Mouse (Mus musculus) intestine, postnatal 0 days (tissue): ENCODE measurements at regions not wholly inside any gene's neighbourhood (a gene's known extent, or its start where the extent isn't known, plus 50 kb on each side); places are given as distances from the start of the nearest gene placed in this dataset.

ENCODE experiments used
- ATAC-seq: fragments of 200-750 bp; cut with Nextera tagmentation; 2 replicates; pipeline ENCODE4 v1.8.0; 2017; ENCODE audit warnings: mild to moderate bottlenecking, moderate TSS enrichment, moderate library complexity
- H3K27ac ChIP-seq: fragments of 300-500 bp; sonication (generic); 2 replicates; pipeline ENCODE4 v1.5.1; 2014; ENCODE audit warnings: mild to moderate bottlenecking, low read depth, low read length, moderate library complexity
- H3K27me3 ChIP-seq: fragments of 300-500 bp; sonication (generic); replicated peaks from 2 replicates; pipeline ENCODE4 v1.6.1; 2014; ENCODE audit warnings: low read length, mixed read lengths; ENCODE audit not compliant: control insufficient read depth, insufficient read depth
- H3K36me3 ChIP-seq: fragments of 300-500 bp; sonication (generic); 2 replicates; pipeline ENCODE4 v1.6.1; 2014; ENCODE audit warnings: mild to moderate bottlenecking, moderate library complexity; ENCODE audit not compliant: control insufficient read depth, insufficient read depth
- H3K4me1 ChIP-seq: fragments of 300-500 bp; sonication (generic); replicated peaks from 2 replicates; pipeline ENCODE4 v1.6.1; 2014; ENCODE audit warnings: antibody characterized with exemption, low read length, mixed read lengths; ENCODE audit not compliant: control insufficient read depth, insufficient read depth
- H3K4me2 ChIP-seq: fragments of 300-500 bp; sonication (generic); replicated peaks from 2 replicates; pipeline ENCODE4 v1.6.1; 2014; ENCODE audit warnings: low read depth, mild to moderate bottlenecking, moderate library complexity
- H3K4me3 ChIP-seq: fragments of 300-500 bp; sonication (generic); 2 replicates; pipeline ENCODE4 v1.5.1; 2014; ENCODE audit warnings: low read depth, low read length
- H3K9ac ChIP-seq: fragments of 300-500 bp; sonication (generic); 2 replicates; pipeline ENCODE4 v1.6.1; 2014; ENCODE audit warnings: mild to moderate bottlenecking, low read depth, low read length
- H3K9me3 ChIP-seq: fragments of 300-500 bp; sonication (generic); 2 replicates; pipeline ENCODE4 v1.6.1; 2016; ENCODE audit warnings: mixed run types; ENCODE audit not compliant: control insufficient read depth
- CTCF ChIP-seq: sonication (generic); IDR thresholded peaks from 2 replicates; pipeline ENCODE4 v1.5.1; 2016; ENCODE audit warnings: low read depth, mild to moderate bottlenecking, control low read depth, antibody characterized with exemption, moderate library complexity
- WGBS: fragments of 180-500 bp; shearing (Covaris S2); extraction: QIAGEN DNeasy Blood & Tissue Kit; methylation state at CpG from one replicate; pipeline ENCODE4 v1.1.7; 2014; 5-methylcytosine and 5-hydroxymethylcytosine counted together

GRCm38 (mm10) chr5:112042236-112042635 lies 210.1 kb downstream of the Cryba4 start:
- H3K4me1 ChIP-seq = no peaks in the 10 kb centered on the region
- H3K9ac ChIP-seq = no peak overlapping the region
- H3K4me3 ChIP-seq = no peak overlapping the region
- H3K9me3 ChIP-seq = no peaks in the 10 kb centered on the region
- H3K4me2 ChIP-seq = no peak overlapping the region
- H3K36me3 ChIP-seq = no peaks in the 10 kb centered on the region
- no peak overlapping the region for H3K27ac ChIP-seq
- no peaks in the 10 kb centered on the region for H3K27me3 ChIP-seq
- no peak for ATAC-seq
- TF ChIP-seq CTCF = no peak
- 76% methylated on average over 11 of the region's 11 CpGs for WGBS

DNA sequence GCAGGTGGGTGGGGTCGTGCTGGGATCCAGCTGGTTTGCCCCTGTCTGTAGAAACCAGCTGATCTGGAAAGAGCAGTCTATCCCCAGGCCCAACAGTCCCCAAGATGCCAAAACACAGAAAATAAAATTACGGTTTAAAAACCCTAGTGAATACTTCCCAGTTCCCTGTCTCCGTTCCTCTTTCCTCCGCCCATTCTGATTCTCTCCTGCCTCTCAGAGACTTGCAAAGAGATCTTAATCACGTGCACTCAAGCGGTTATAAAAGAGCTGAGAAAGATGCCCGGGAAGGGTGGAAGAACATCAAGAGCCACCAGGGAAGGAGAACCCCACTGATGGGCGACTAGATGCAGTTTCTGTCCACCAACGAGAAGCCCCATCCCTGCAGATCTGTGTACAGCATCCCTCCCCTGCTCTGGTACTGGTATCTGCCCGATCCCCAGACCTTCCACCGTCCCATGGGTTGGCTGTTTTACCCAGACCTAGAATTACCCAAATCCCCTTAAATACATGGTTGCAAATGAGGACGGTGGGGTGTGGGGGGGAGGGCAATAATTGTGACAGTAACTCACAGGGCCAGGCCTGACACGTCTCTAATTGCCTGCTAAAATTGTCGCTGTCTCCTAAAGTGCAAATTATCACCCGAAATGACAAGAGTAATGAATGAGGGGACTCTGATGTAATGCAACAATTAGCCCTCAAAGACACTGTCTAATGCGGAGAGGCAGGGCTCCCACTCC lies 202.1 kb downstream of the Cryba4 start:
- no peaks in the 10 kb centered on the region for H3K27me3 ChIP-seq
- H3K36me3 ChIP-seq = no peaks in the 10 kb centered on the region
- WGBS = 41% methylated on average over 16 of the region's 16 CpGs
- H3K27ac ChIP-seq = no peak overlapping the region
- H3K4me2 ChIP-seq = no peak overlapping the region
- no peak overlapping the region for H3K9ac ChIP-seq
- H3K4me1 ChIP-seq = no peaks in the 10 kb centered on the region
- TF ChIP-seq CTCF = no peak
- ATAC-seq = no peak
- H3K4me3 ChIP-seq = no peak overlapping the region
- no peaks in the 10 kb centered on the region for H3K9me3 ChIP-seq

GRCm38 (mm10) chr5:112050906-112051305 lies 201.4 kb downstream of the Cryba4 start:
- WGBS = 47% methylated on average over 5 of the region's 5 CpGs
- Histone ChIP-seq H3K4me3 (no peak overlapping the region), H3K27ac (no peak overlapping the region), H3K36me3 (no peaks in the 10 kb centered on the region), H3K4me2 (no peak overlapping the region), H3K27me3 (no peaks in the 10 kb centered on the region), H3K9me3 (no peaks in the 10 kb centered on the region), H3K9ac (no peak overlapping the region), H3K4me1 (no peaks in the 10 kb centered on the region)
- no peak for TF ChIP-seq CTCF
- no peak for ATAC-seq

- Histone ChIP-seq H3K27ac (no peak overlapping the region), H3K9me3 (no peaks in the 10 kb centered on the region), H3K4me2 (no peak overlapping the region), H3K27me3 (no peaks in the 10 kb centered on the region), H3K36me3 (no peaks in the 10 kb centered on the region), H3K4me3 (no peak overlapping the region), H3K9ac (no peak overlapping the region), H3K4me1 (no peaks in the 10 kb centered on the region)
- 79% methylated on average over 10 of the region's 10 CpGs for WGBS
- ATAC-seq = no peak
- TF ChIP-seq CTCF = no peak
These were observed 200.5 kb downstream of the Cryba4 start for GRCm38 (mm10) chr5:112051786-112052185.

GRCm38 (mm10) chr5:112053600-112054155 lies 198.6 kb downstream of the Cryba4 start:
- Histone ChIP-seq H3K9me3 (no peaks in the 10 kb centered on the region), H3K27ac (no peak overlapping the region), H3K36me3 (no peaks in the 10 kb centered on the region), H3K27me3 (no peaks in the 10 kb centered on the region), H3K4me2 (no peak overlapping the region), H3K4me3 (no peak overlapping the region), H3K4me1 (no peaks in the 10 kb centered on the region), H3K9ac (no peak overlapping the region)
- TF ChIP-seq CTCF = no peak
- ATAC-seq = no peak
- WGBS = 78% methylated on average over 5 of the region's 5 CpGs

- 55% methylated on average over 4 of the region's 4 CpGs for WGBS
- H3K9me3 ChIP-seq = no peaks in the 10 kb centered on the region
- H3K4me1 ChIP-seq = no peaks in the 10 kb centered on the region
- ATAC-seq = no peak
- no peak overlapping the region for H3K9ac ChIP-seq
- no peaks in the 10 kb centered on the region for H3K36me3 ChIP-seq
- no peak overlapping the region for H3K4me3 ChIP-seq
- H3K4me2 ChIP-seq = no peak overlapping the region
- TF ChIP-seq CTCF = no peak
- H3K27me3 ChIP-seq = no peaks in the 10 kb centered on the region
- H3K27ac ChIP-seq = no peak overlapping the region
These were observed 197.3 kb downstream of the Cryba4 start for GRCm38 (mm10) chr5:112055018-112055417.
